Mouse (Mus musculus): ENCODE measurements around the gene 4933428G20Rik. TPM values are rescaled to one million over a fixed set of nuclear protein-coding genes. Genes with fewer than 3 reads are reported as not detected.
A peak's percentile ranks its signal among the peaks of the same experiment; 100 is the strongest.

4933428G20Rik gene
- polyA plus RNA-seq, 1 experiment from 2014 or later: 0.10 TPM

DNA sequence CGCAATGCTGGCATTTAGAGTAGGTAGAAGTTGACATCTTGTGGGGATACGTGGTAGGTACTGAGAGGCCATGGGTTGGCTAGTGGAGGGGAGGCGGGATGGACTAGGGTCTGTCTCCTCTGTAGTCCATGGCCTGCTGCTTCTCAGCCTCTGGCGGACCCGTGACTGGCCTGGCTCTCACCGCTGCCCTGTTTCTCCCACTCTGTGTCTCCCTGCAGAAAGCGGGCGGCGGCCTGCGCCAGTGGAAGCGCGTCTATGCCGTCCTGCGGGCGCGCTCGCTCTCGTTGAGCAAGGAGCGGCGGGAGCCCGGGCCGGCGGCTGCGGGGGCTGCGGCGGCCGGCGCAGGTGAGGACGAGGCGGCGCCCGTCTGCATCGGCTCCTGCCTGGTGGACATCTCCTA, 37.0 kb downstream of the 4933428G20Rik start:
- Histone ChIP-seq H3K4me1 (replicated peaks; ENCODE audit: control insufficient read depth, insufficient read depth, low read length) (no peaks in the 10 kb centered on the region), H3K36me3 (ENCODE audit: control insufficient read depth, insufficient read depth) (peaks cover 59% of the 10 kb centered on the region), H3K9ac (ENCODE audit: low read depth, low read length) (no peak overlapping the region), H3K9me3 (ENCODE audit: control insufficient read depth) (no peaks in the 10 kb centered on the region), H3K4me2 (replicated peaks; ENCODE audit: low read depth) (no peak overlapping the region), H3K27me3 (replicated peaks; ENCODE audit: control insufficient read depth, insufficient read depth, low read length) (no peaks in the 10 kb centered on the region), H3K4me3 (ENCODE audit: low read depth, low read length) (no peak overlapping the region), H3K27ac (ENCODE audit: low read depth, low read length) (no peak overlapping the region)
- no peak for ATAC-seq
- WGBS: 63% methylated on average over 33 of the region's 33 CpGs
- TF ChIP-seq CTCF (IDR thresholded peaks at IDR 0.05; ENCODE audit: low read depth): no peak

DNA sequence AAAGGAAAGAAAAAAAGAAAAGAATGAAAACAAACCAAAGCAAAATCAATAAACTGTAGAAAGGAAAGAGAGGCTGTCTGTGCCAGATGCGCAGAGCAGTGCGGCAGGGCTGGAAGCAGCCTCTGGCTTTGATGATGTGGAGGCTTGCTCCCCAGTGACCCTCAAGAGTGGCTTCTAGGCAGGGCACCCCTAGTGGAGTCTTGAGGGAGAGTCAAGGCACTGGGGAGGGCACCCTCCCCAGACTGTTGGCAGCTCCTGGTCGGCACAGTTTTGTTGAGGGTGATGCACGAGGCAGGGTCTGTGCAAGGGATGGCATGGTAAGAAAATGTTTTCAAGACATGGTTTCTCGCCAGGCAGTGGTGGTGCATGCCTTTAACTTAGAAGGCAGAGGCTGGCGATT, 37.6 kb downstream of the 4933428G20Rik start:
- TF ChIP-seq CTCF (IDR thresholded peaks at IDR 0.05; ENCODE audit: low read depth): 0 out of 2 replicates have a peak, but pooled peaks have one; percentile 12
- Histone ChIP-seq H3K36me3 (ENCODE audit: control insufficient read depth, insufficient read depth) (peaks cover 59% of the 10 kb centered on the region), H3K27me3 (replicated peaks; ENCODE audit: control insufficient read depth, insufficient read depth, low read length) (no peaks in the 10 kb centered on the region), H3K4me2 (replicated peaks; ENCODE audit: low read depth) (no peak overlapping the region), H3K4me1 (replicated peaks; ENCODE audit: control insufficient read depth, insufficient read depth, low read length) (no peaks in the 10 kb centered on the region), H3K9me3 (ENCODE audit: control insufficient read depth) (no peaks in the 10 kb centered on the region), H3K4me3 (ENCODE audit: low read depth, low read length) (no peak overlapping the region), H3K27ac (ENCODE audit: low read depth, low read length) (no peak overlapping the region), H3K9ac (ENCODE audit: low read depth, low read length) (no peak overlapping the region)
- 91% methylated on average over 6 of the region's 6 CpGs for WGBS
- no peak for ATAC-seq

DNA sequence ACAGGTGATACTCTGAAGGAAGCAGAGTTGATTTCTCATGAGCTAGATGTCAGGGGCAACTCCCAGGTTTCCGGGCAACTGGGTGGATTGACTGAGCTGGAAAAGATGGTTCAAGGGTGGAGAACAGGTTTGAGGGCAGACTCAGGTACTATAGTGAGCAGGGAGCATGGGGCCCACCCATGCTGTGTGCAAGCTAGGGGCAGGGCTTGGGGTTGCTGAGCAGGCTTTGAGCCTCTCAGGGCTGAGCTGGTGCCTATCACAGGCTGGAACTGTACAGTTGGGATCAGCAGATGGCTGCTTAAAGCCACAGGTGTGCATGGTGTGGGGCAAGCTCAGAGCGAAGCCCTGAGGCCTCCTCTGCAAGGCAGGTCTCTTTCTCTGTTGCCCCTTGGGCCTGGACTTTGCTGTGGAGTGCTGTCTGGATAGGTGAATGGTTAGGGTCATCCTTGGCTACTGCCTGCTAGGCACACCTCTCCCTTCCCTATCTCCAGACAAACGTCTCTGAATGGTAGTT, 38.8 kb downstream of the 4933428G20Rik start:
- no peak overlapping the region for H3K4me2 ChIP-seq (replicated peaks; ENCODE audit: low read depth)
- H3K27ac ChIP-seq (ENCODE audit: low read depth, low read length): no peak overlapping the region
- no peak overlapping the region for H3K9ac ChIP-seq (ENCODE audit: low read depth, low read length)
- TF ChIP-seq CTCF (IDR thresholded peaks at IDR 0.05; ENCODE audit: low read depth): no peak
- H3K27me3 ChIP-seq (replicated peaks; ENCODE audit: control insufficient read depth, insufficient read depth, low read length): no peaks in the 10 kb centered on the region
- no peaks in the 10 kb centered on the region for H3K4me1 ChIP-seq (replicated peaks; ENCODE audit: control insufficient read depth, insufficient read depth, low read length)
- 82% methylated on average over 3 of the region's 3 CpGs for WGBS
- no peak overlapping the region for H3K4me3 ChIP-seq (ENCODE audit: low read depth, low read length)
- H3K36me3 ChIP-seq (ENCODE audit: control insufficient read depth, insufficient read depth): peaks cover 56% of the 10 kb centered on the region
- no peaks in the 10 kb centered on the region for H3K9me3 ChIP-seq (ENCODE audit: control insufficient read depth)
- no peak for ATAC-seq

GRCm38 (mm10) chr11:97457120-97457519, 43.0 kb downstream of the 4933428G20Rik start:
- Histone ChIP-seq H3K4me2 (replicated peaks; ENCODE audit: low read depth) (no peak overlapping the region), H3K4me1 (replicated peaks; ENCODE audit: control insufficient read depth, insufficient read depth, low read length) (no peaks in the 10 kb centered on the region), H3K9me3 (ENCODE audit: control insufficient read depth) (no peaks in the 10 kb centered on the region), H3K36me3 (ENCODE audit: control insufficient read depth, insufficient read depth) (peaks cover 61% of the 10 kb centered on the region), H3K27ac (ENCODE audit: low read depth, low read length) (no peak overlapping the region), H3K27me3 (replicated peaks; ENCODE audit: control insufficient read depth, insufficient read depth, low read length) (no peaks in the 10 kb centered on the region), H3K9ac (ENCODE audit: low read depth, low read length) (no peak overlapping the region), H3K4me3 (ENCODE audit: low read depth, low read length) (no peak overlapping the region)
- 77% methylated on average over 4 of the region's 4 CpGs for WGBS
- TF ChIP-seq CTCF (IDR thresholded peaks at IDR 0.05; ENCODE audit: low read depth): no peak
- ATAC-seq: no peak

GRCm38 (mm10) chr11:97451625-97452024, 48.5 kb downstream of the 4933428G20Rik start:
- Histone ChIP-seq H3K9me3 (ENCODE audit: control insufficient read depth) (no peaks in the 10 kb centered on the region), H3K4me2 (replicated peaks; ENCODE audit: low read depth) (no peak overlapping the region), H3K9ac (ENCODE audit: low read depth, low read length) (no peak overlapping the region), H3K36me3 (ENCODE audit: control insufficient read depth, insufficient read depth) (peaks cover 51% of the 10 kb centered on the region), H3K4me1 (replicated peaks; ENCODE audit: control insufficient read depth, insufficient read depth, low read length) (no peaks in the 10 kb centered on the region), H3K27me3 (replicated peaks; ENCODE audit: control insufficient read depth, insufficient read depth, low read length) (no peaks in the 10 kb centered on the region), H3K4me3 (ENCODE audit: low read depth, low read length) (no peak overlapping the region), H3K27ac (ENCODE audit: low read depth, low read length) (no peak overlapping the region)
- no peak for TF ChIP-seq CTCF (IDR thresholded peaks at IDR 0.05; ENCODE audit: low read depth)
- ATAC-seq: no peak
- WGBS: 94% methylated on average over 15 of the region's 15 CpGs

GRCm38 (mm10) chr11:97450305-97450922, 49.7 kb downstream of the 4933428G20Rik start:
- peak; percentile 13; the same call in 1 of the 2 replicates for ATAC-seq

More at GRCm38 (mm10) chr11:97450305-97450922, 49.7 kb downstream of the 4933428G20Rik start:
- Histone ChIP-seq H3K4me3 (ENCODE audit: low read depth, low read length) (peak overlapping the region; percentile 33), H3K27ac (ENCODE audit: low read depth, low read length) (peak overlapping the region; percentile 66), H3K4me1 (replicated peaks; ENCODE audit: control insufficient read depth, insufficient read depth, low read length) (no peaks in the 10 kb centered on the region), H3K9ac (ENCODE audit: low read depth, low read length) (peak overlapping the region; percentile 26; the same call in 1 of the 2 replicates), H3K27me3 (replicated peaks; ENCODE audit: control insufficient read depth, insufficient read depth, low read length) (no peaks in the 10 kb centered on the region), H3K36me3 (ENCODE audit: control insufficient read depth, insufficient read depth) (peaks cover 47% of the 10 kb centered on the region), H3K4me2 (replicated peaks; ENCODE audit: low read depth) (peak overlapping the region; percentile 59), H3K9me3 (ENCODE audit: control insufficient read depth) (no peaks in the 10 kb centered on the region)
- no peak for TF ChIP-seq CTCF (IDR thresholded peaks at IDR 0.05; ENCODE audit: low read depth)
- 32% methylated on average over 10 of the region's 10 CpGs for WGBS

All from intestine, postnatal 0 days (tissue).